Mouse (Mus musculus) neural tube, embryonic 14.5 days (tissue): ENCODE results near the gene Pcdh9. TPM values are rescaled to one million over a fixed set of nuclear protein-coding genes. Genes with fewer than 3 reads are reported as not detected.

ENCODE experiments used
- ATAC-seq: fragments of 200-750 bp; cut with Nextera tagmentation; 2 replicates; pipeline ENCODE4 v1.8.0; 2017; ENCODE audit warnings: low read depth, mild to moderate bottlenecking, moderate TSS enrichment, moderate library complexity
- H3K27ac ChIP-seq: fragments of 300-500 bp; sonication (generic); 2 replicates; pipeline ENCODE4 v1.5.1; 2014; ENCODE audit warnings: low read depth, mild to moderate bottlenecking, control low read depth, low read length, moderate library complexity, mixed read lengths
- H3K27me3 ChIP-seq: fragments of 300-500 bp; sonication (generic); 2 replicates; pipeline ENCODE4 v1.6.1; 2014; ENCODE audit warnings: low read length; ENCODE audit not compliant: control insufficient read depth, insufficient read depth
- H3K36me3 ChIP-seq: fragments of 300-500 bp; sonication (generic); 2 replicates; pipeline ENCODE4 v1.6.1; 2014; ENCODE audit warnings: low read length, mixed read lengths; ENCODE audit not compliant: control insufficient read depth, insufficient read depth
- H3K4me1 ChIP-seq: fragments of 300-500 bp; sonication (generic); 2 replicates; pipeline ENCODE4 v1.6.1; 2014; ENCODE audit warnings: low read length; ENCODE audit not compliant: control insufficient read depth, insufficient read depth
- H3K4me2 ChIP-seq: fragments of 300-500 bp; sonication (generic); 2 replicates; pipeline ENCODE4 v1.6.1; 2014; ENCODE audit warnings: mild to moderate bottlenecking, low read depth, low read length, control low read depth
- H3K4me3 ChIP-seq: fragments of 300-500 bp; sonication (generic); 2 replicates; pipeline ENCODE4 v1.5.1; 2014; ENCODE audit warnings: low read depth, low read length, control low read depth, mixed read lengths
- H3K9ac ChIP-seq: fragments of 300-500 bp; sonication (generic); replicated peaks from 2 replicates; pipeline ENCODE4 v1.6.1; 2014; ENCODE audit warnings: low read depth, mild to moderate bottlenecking, control low read depth, low read length, mixed read lengths
- H3K9me3 ChIP-seq: fragments of 300-500 bp; sonication (generic); 2 replicates; pipeline ENCODE4 v1.6.1; 2016; ENCODE audit warnings: low read length; ENCODE audit not compliant: control insufficient read depth
- WGBS: fragments of 180-500 bp; shearing (Covaris S2); extraction: QIAGEN DNeasy Blood & Tissue Kit; methylation state at CpG from one replicate; pipeline ENCODE4 v1.1.7; 2014; 5-methylcytosine and 5-hydroxymethylcytosine counted together
- polyA plus RNA-seq: library from polyadenylated mRNA; unstranded; fragments of >200 nt; fragmentation: Nextera tagmentation; extraction: Ambion mirVana; gene quantifications from 2 replicates; pipeline ENCODE4 v1.2.1, GENCODE M21; 2014

Gene Pcdh9
- polyA plus RNA-seq, 1 experiment from 2014 or later, result 180 TPM

DNA sequence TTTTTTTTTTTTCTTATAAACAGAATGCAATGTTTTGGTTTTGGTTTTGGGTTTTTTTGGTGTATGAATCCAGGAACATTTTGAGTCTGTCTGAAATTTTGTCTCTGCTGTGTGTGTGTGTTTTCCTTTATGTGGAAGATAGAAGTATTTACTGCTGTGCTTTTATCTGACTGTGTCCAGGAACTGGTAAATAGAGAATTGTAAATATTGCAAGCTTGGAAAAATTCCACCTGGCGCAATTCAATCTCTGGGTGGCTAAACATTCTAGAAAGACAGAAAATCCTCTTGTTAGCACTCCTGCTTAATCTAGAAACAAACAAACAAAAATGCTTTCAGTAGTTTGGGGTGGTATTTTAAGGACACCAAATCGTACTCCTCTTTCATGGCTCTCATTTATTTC lies 814.7 kb downstream of the Pcdh9 start:
- H3K9me3 ChIP-seq, result no peaks in the 10 kb centered on the region
- H3K27me3 ChIP-seq, result no peaks in the 10 kb centered on the region
- no peak overlapping the region for H3K9ac ChIP-seq
- no peak overlapping the region for H3K4me2 ChIP-seq
- H3K4me1 ChIP-seq, result no peaks in the 10 kb centered on the region
- H3K27ac ChIP-seq, result no peak overlapping the region
- H3K36me3 ChIP-seq, result no peaks in the 10 kb centered on the region
- H3K4me3 ChIP-seq, result no peak overlapping the region
- no peak for ATAC-seq
- 61% methylated on average over 2 of the region's 2 CpGs for WGBS

DNA sequence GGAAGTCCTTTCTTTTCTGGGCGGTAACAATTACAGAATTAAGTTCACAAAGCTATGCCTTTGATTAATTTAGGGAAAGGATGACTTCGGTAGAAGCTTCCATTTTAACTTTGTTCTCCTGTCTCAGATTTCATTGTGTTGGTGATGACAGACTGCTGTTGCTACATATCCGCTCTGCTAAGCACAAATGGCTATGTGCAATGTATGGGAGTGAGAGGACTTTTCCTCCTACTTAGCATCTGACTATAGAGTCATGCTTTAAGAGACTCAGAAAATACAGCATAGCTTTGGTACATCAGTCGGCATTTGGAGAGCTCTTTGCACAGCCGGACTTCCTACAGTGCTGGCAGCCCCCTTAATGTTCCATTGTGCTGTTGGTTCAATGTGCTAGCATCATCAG lies 818.1 kb downstream of the Pcdh9 start:
- H3K27me3 ChIP-seq, result no peaks in the 10 kb centered on the region
- H3K9me3 ChIP-seq, result no peaks in the 10 kb centered on the region
- no peaks in the 10 kb centered on the region for H3K36me3 ChIP-seq
- ATAC-seq, result no peak
- no peak overlapping the region for H3K4me2 ChIP-seq
- 65% methylated on average over 5 of the region's 5 CpGs for WGBS
- H3K27ac ChIP-seq, result no peak overlapping the region
- no peak overlapping the region for H3K4me3 ChIP-seq
- H3K4me1 ChIP-seq, result no peaks in the 10 kb centered on the region
- no peak overlapping the region for H3K9ac ChIP-seq

GRCm38 (mm10) chr14:93070140-93070539 lies 820.3 kb downstream of the Pcdh9 start:
- no peak for ATAC-seq
- Histone ChIP-seq H3K4me2 (no peak overlapping the region), H3K4me1 (peaks cover 8% of the 10 kb centered on the region; the same call in 1 of the 2 replicates), H3K36me3 (no peaks in the 10 kb centered on the region), H3K9ac (no peak overlapping the region), H3K9me3 (no peaks in the 10 kb centered on the region), H3K27me3 (no peaks in the 10 kb centered on the region), H3K27ac (no peak overlapping the region), H3K4me3 (no peak overlapping the region)
- 44% methylated on average over 4 of the region's 4 CpGs for WGBS

GRCm38 (mm10) chr14:93067411-93068336 lies 822.8 kb downstream of the Pcdh9 start:
- Histone ChIP-seq H3K4me1 (peaks cover 9% of the 10 kb centered on the region; the same call in 1 of the 2 replicates), H3K4me2 (no peak overlapping the region), H3K4me3 (no peak overlapping the region), H3K27ac (peak overlapping the region; percentile 56), H3K9ac (no peak overlapping the region), H3K36me3 (no peaks in the 10 kb centered on the region), H3K9me3 (no peaks in the 10 kb centered on the region), H3K27me3 (no peaks in the 10 kb centered on the region)
- WGBS, result 19% methylated on average over 5 of the region's 5 CpGs
- peak; percentile 88 for ATAC-seq

DNA sequence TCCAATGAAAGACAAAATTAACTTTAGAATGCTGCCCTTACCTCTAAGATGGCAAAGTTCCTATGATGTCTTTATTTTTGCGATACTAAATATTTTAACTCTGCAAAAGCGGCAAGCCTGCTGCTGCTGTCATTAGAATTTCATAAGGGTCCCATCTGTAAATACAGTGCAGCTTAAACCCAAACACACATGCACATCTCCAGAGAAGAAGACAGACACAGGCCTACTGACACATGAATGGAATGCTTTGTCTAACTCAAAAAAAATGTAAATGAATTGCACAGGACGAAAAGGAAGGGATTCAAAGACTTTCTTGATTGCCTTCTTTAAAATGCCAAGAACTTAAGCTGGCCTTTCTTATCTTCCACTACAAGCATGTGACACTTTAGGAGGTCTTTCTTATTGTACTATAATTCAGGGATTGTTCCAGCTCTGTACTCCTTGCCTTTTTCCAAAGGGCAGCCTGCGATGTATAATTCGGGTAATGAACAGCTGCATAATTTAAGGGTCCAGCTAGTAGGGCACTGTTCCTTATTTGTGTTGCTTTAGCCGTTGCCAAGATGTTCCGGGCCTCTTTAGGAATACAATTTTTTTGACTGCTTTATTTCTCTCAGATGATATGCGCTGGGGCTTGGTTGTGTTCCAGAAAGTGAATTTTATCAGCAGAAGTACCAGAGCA lies 823.6 kb downstream of the Pcdh9 start:
- 22% methylated on average over 8 of the region's 8 CpGs for WGBS
- Histone ChIP-seq H3K4me2 (no peak overlapping the region), H3K9me3 (no peaks in the 10 kb centered on the region), H3K9ac (no peak overlapping the region), H3K4me3 (no peak overlapping the region), H3K4me1 (peaks cover 9% of the 10 kb centered on the region; the same call in 1 of the 2 replicates), H3K27ac (no peak overlapping the region), H3K36me3 (no peaks in the 10 kb centered on the region), H3K27me3 (no peaks in the 10 kb centered on the region)
- peak; percentile 74; the same call in 1 of the 2 replicates for ATAC-seq

GRCm38 (mm10) chr14:93061824-93062620 lies 828.5 kb downstream of the Pcdh9 start:
- ATAC-seq, result no peak
- Histone ChIP-seq H3K4me2 (no peak overlapping the region), H3K36me3 (no peaks in the 10 kb centered on the region), H3K27ac (no peak overlapping the region), H3K9me3 (no peaks in the 10 kb centered on the region), H3K4me3 (no peak overlapping the region), H3K27me3 (no peaks in the 10 kb centered on the region), H3K9ac (no peak overlapping the region), H3K4me1 (peaks cover 8% of the 10 kb centered on the region; the same call in 1 of the 2 replicates)
- 78% methylated on average over 5 of the region's 5 CpGs for WGBS

DNA sequence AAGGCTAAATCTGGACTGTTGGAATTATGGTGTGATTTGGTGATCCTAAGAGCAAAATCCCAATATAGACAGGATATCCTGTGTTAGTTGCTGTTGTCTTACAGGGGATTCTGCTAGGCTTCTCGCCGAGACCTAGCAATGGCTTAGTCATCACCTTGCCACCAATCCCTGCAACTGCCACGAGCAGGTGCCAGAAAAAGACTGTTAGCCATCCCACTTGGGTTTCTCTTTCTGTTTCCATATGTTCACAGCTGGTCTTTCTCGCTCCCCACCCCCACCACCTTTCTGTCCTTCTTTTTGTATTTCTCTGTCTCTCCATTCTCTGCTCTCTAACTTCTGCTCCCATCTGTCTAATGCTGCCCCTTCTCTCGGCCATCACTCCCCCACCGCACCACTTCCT lies 831.7 kb downstream of the Pcdh9 start:
- no peak overlapping the region for H3K27ac ChIP-seq
- WGBS, result 92% methylated on average over 6 of the region's 6 CpGs

GRCm38 (mm10) chr14:93055997-93056396 lies 834.5 kb downstream of the Pcdh9 start:
- Histone ChIP-seq H3K27ac (no peak overlapping the region), H3K27me3 (no peaks in the 10 kb centered on the region), H3K4me3 (no peak overlapping the region), H3K36me3 (no peaks in the 10 kb centered on the region), H3K9ac (no peak overlapping the region), H3K4me1 (no peaks in the 10 kb centered on the region), H3K4me2 (no peak overlapping the region), H3K9me3 (no peaks in the 10 kb centered on the region)
- 89% methylated on average over 3 of the region's 3 CpGs for WGBS
- ATAC-seq, result no peak

More for the DNA sequence above, 831.7 kb downstream of the Pcdh9 start:
- Histone ChIP-seq H3K27me3 (no peaks in the 10 kb centered on the region), H3K4me1 (no peaks in the 10 kb centered on the region), H3K9ac (no peak overlapping the region), H3K4me3 (no peak overlapping the region), H3K36me3 (no peaks in the 10 kb centered on the region), H3K9me3 (no peaks in the 10 kb centered on the region), H3K4me2 (no peak overlapping the region)
- ATAC-seq, result no peak
